Mouse (Mus musculus) forebrain, postnatal 0 days (tissue): ENCODE measurements around the gene Lmx1a. TPM values are rescaled to one million over a fixed set of nuclear protein-coding genes. Genes with fewer than 3 reads are reported as not detected.

ENCODE experiments used
- ATAC-seq: fragments of 200-750 bp; cut with Nextera tagmentation; 2 replicates; pipeline ENCODE4 v1.8.0; 2017; ENCODE audit warnings: mild to moderate bottlenecking, moderate library complexity
- DNase-seq: peaks from one replicate; pipeline ENCODE4 v3.0.0-alpha.2; 2015
- H3K27ac ChIP-seq: fragments of 300-500 bp; sonication (generic); 2 replicates; pipeline ENCODE4 v1.5.1; 2014; ENCODE audit warnings: low read depth, mild to moderate bottlenecking, antibody characterized with exemption, low read length, moderate library complexity, mixed read lengths
- H3K27me3 ChIP-seq: fragments of 300-500 bp; sonication (generic); 2 replicates; pipeline ENCODE4 v1.6.1; 2014; ENCODE audit warnings: mild to moderate bottlenecking, low read length, mixed read lengths; ENCODE audit not compliant: insufficient read depth
- H3K36me3 ChIP-seq: fragments of 300-500 bp; sonication (generic); 2 replicates; pipeline ENCODE4 v1.6.1; 2014; ENCODE audit warnings: mild to moderate bottlenecking, moderate library complexity; ENCODE audit not compliant: insufficient read depth
- H3K4me1 ChIP-seq: fragments of 300-500 bp; sonication (generic); 2 replicates; pipeline ENCODE4 v1.6.1; 2014; ENCODE audit warnings: antibody characterized with exemption; ENCODE audit not compliant: insufficient read depth
- H3K4me2 ChIP-seq: fragments of 300-500 bp; sonication (generic); 2 replicates; pipeline ENCODE4 v1.6.1; 2014; ENCODE audit warnings: low read depth, mild to moderate bottlenecking, moderate library complexity
- H3K4me3 ChIP-seq: fragments of 300-500 bp; sonication (generic); 2 replicates; pipeline ENCODE4 v1.5.1; 2014; ENCODE audit warnings: low read depth, low read length, mixed read lengths
- H3K9ac ChIP-seq: fragments of 300-500 bp; sonication (generic); 2 replicates; pipeline ENCODE4 v1.6.1; 2014; ENCODE audit warnings: mild to moderate bottlenecking
- H3K9me3 ChIP-seq: fragments of 300-500 bp; sonication (generic); 2 replicates; pipeline ENCODE4 v1.6.1; 2016; ENCODE audit warnings: low read length
- CTCF ChIP-seq: sonication (generic); IDR thresholded peaks from 2 replicates; pipeline ENCODE4 v1.5.1; 2016; ENCODE audit warnings: antibody characterized with exemption, control low read depth, low read depth
- WGBS: fragments of 180-500 bp; shearing (Covaris S2); extraction: QIAGEN DNeasy Blood & Tissue Kit; methylation state at CpG from one replicate; pipeline ENCODE4 v1.1.7; 2014; 5-methylcytosine and 5-hydroxymethylcytosine counted together
- polyA plus RNA-seq: library from polyadenylated mRNA; unstranded; fragments of >200 nt; fragmentation: Nextera tagmentation; extraction: Ambion mirVana; gene quantifications from 2 replicates; pipeline ENCODE4 v1.2.1, GENCODE M21; 2015
- total RNA-seq: library from RNA; depleted of rRNA; stranded (reverse); fragments of >200 nt; gene quantifications from 2 replicates; pipeline ENCODE4 v1.2.3, GENCODE M21; 2014; rRNA removed

Lmx1a gene
- total RNA-seq (1.2 and 5.2 TPM in 2 replicates), polyA plus RNA-seq (0.54 and 1.5 TPM in 2 replicates)

GRCm38 (mm10) chr1:167689232-167689261 lies at the start of gene Lmx1a:
Gene Lmx1a, plus strand, starts transcription at chr1:167689237.
- Histone ChIP-seq H3K36me3 (no peaks in the 10 kb centered on the region), H3K27ac (no peak within 1 kb of the TSS), H3K9ac (0 out of 2 replicates have a peak within 1 kb of the TSS, but pooled peaks have one; percentile 10), H3K4me3 (peak within 1 kb of the TSS; percentile 37), H3K9me3 (peaks cover 6% of the 10 kb centered on the region; the same call in 1 of the 2 replicates), H3K27me3 (peaks cover 70% of the 10 kb centered on the region), H3K4me2 (peak within 1 kb of the TSS; percentile 58), H3K4me1 (no peaks in the 10 kb centered on the region)
- WGBS, result 0% methylated on average over 3 of the region's 3 CpGs
- DNase-seq (no peak), ATAC-seq (no peak)
- TF ChIP-seq CTCF, result no peak

GRCm38 (mm10) chr1:167644866-167645537 lies 44.0 kb upstream of the Lmx1a start:
- Histone ChIP-seq H3K4me1 (no peaks in the 10 kb centered on the region), H3K27ac (no peak overlapping the region), H3K9me3 (no peaks in the 10 kb centered on the region), H3K36me3 (no peaks in the 10 kb centered on the region), H3K9ac (no peak overlapping the region), H3K4me3 (no peak overlapping the region), H3K4me2 (peak overlapping the region; percentile 29; the same call in 1 of the 2 replicates), H3K27me3 (no peaks in the 10 kb centered on the region)
- whole genome bisulfite sequencing, result 18% methylated on average over 16 of the region's 16 CpGs
- DNase-seq (peak; percentile 89), ATAC-seq (peak; percentile 87)
- peak; percentile 94 for TF ChIP-seq CTCF

- no peaks in the 10 kb centered on the region for H3K27me3 ChIP-seq
- H3K4me3 ChIP-seq, result no peak overlapping the region
- ATAC-seq (no peak), DNase-seq (no peak)
- no peak for TF ChIP-seq CTCF
- H3K4me1 ChIP-seq, result no peaks in the 10 kb centered on the region
- no peak overlapping the region for H3K27ac ChIP-seq
- no peaks in the 10 kb centered on the region for H3K9me3 ChIP-seq
- H3K4me2 ChIP-seq, result no peak overlapping the region
- WGBS, result 91% methylated on average over 3 of the region's 3 CpGs
- no peak overlapping the region for H3K9ac ChIP-seq
- H3K36me3 ChIP-seq, result no peaks in the 10 kb centered on the region
Observed at GRCm38 (mm10) chr1:167648670-167649069, 40.4 kb upstream of the Lmx1a start.

- Histone ChIP-seq H3K4me2 (no peak overlapping the region), H3K9me3 (no peaks in the 10 kb centered on the region), H3K27ac (no peak overlapping the region), H3K4me1 (no peaks in the 10 kb centered on the region), H3K36me3 (no peaks in the 10 kb centered on the region), H3K4me3 (no peak overlapping the region), H3K27me3 (no peaks in the 10 kb centered on the region), H3K9ac (no peak overlapping the region)
- ATAC-seq (no peak), DNase-seq (no peak)
- TF ChIP-seq CTCF, result no peak
- 77% methylated on average over 11 of the region's 11 CpGs for WGBS
Observed at GRCm38 (mm10) chr1:167649122-167649633, 39.9 kb upstream of the Lmx1a start.

GRCm38 (mm10) chr1:167652336-167652735 lies 36.7 kb upstream of the Lmx1a start:
- Histone ChIP-seq H3K4me3 (no peak overlapping the region), H3K27ac (no peak overlapping the region), H3K27me3 (no peaks in the 10 kb centered on the region), H3K36me3 (no peaks in the 10 kb centered on the region), H3K9me3 (no peaks in the 10 kb centered on the region), H3K9ac (no peak overlapping the region), H3K4me1 (no peaks in the 10 kb centered on the region), H3K4me2 (no peak overlapping the region)
- TF ChIP-seq CTCF, result no peak
- 74% methylated on average over 2 of the region's 2 CpGs for WGBS
- DNase-seq (no peak), ATAC-seq (no peak)

GRCm38 (mm10) chr1:167659065-167659464 lies 30.0 kb upstream of the Lmx1a start:
- ATAC-seq, result no peak
- WGBS, result 92% methylated on average over 3 of the region's 3 CpGs
- Histone ChIP-seq H3K4me2 (no peak overlapping the region), H3K27me3 (peaks cover 5% of the 10 kb centered on the region; the same call in 1 of the 2 replicates), H3K27ac (no peak overlapping the region), H3K9me3 (no peaks in the 10 kb centered on the region), H3K4me1 (no peaks in the 10 kb centered on the region), H3K9ac (no peak overlapping the region), H3K4me3 (no peak overlapping the region), H3K36me3 (no peaks in the 10 kb centered on the region)
- DNase-seq, result no peak
- no peak for TF ChIP-seq CTCF

- WGBS, result under 1% methylated on average over 21 of the region's 21 CpGs
- no peak for TF ChIP-seq CTCF
- H3K27ac ChIP-seq, result no peak overlapping the region
- H3K4me2 ChIP-seq, result peak overlapping the region; percentile 58
- peak overlapping the region; percentile 29 for H3K4me3 ChIP-seq
- DNase-seq (peak; percentile 73), ATAC-seq (peak; percentile 88)
- no peaks in the 10 kb centered on the region for H3K4me1 ChIP-seq
- H3K27me3 ChIP-seq, result peaks cover 5% of the 10 kb centered on the region; the same call in 1 of the 2 replicates
- no peaks in the 10 kb centered on the region for H3K9me3 ChIP-seq
- peak overlapping the region; percentile 40 for H3K9ac ChIP-seq
- no peaks in the 10 kb centered on the region for H3K36me3 ChIP-seq
Observed at GRCm38 (mm10) chr1:167660521-167661101, 28.4 kb upstream of the Lmx1a start.
